Mouse (Mus musculus): ENCODE results near the gene Tmem246.

- TF ChIP-seq CTCF (IDR thresholded peaks at IDR 0.05; ENCODE audit: low read depth) = no peak
- no peak for TF ChIP-seq EP300 (optimal IDR thresholded peaks at IDR 0.05)
Observed at GRCm38 (mm10) chr4:49540966-49541365, 56.7 kb downstream of the Tmem246 start.
